Mouse (Mus musculus) embryonic facial prominence, embryonic 11.5 days (tissue): ENCODE data around the gene Cfap70. TPM values are rescaled to one million over a fixed set of nuclear protein-coding genes. Genes with fewer than 3 reads are reported as not detected.

Source experiments
- ATAC-seq: fragments of 200-750 bp; cut with Nextera tagmentation; replicated peaks from 2 replicates; pipeline ENCODE4 v1.8.0; 2017; ENCODE audit warnings: low read depth; ENCODE audit not compliant: insufficient number of reproducible peaks, low FRiP score, low TSS enrichment
- DNase-seq: peaks from one replicate; pipeline ENCODE4 v3.0.0-alpha.2; 2015; ENCODE audit warnings: low spot score
- H3K27ac ChIP-seq: fragments of 300-500 bp; sonication (generic); replicated peaks from 2 replicates; pipeline ENCODE4 v1.5.1; 2014; ENCODE audit warnings: mild to moderate bottlenecking, low read depth, low read length, control low read depth
- H3K27me3 ChIP-seq: fragments of 300-500 bp; sonication (generic); 2 replicates; pipeline ENCODE4 v1.6.1; 2014; ENCODE audit warnings: mild to moderate bottlenecking, low read length, moderate library complexity, mixed read lengths; ENCODE audit not compliant: control insufficient read depth, insufficient read depth
- H3K36me3 ChIP-seq: fragments of 300-500 bp; sonication (generic); replicated peaks from 2 replicates; pipeline ENCODE4 v1.6.1; 2014; ENCODE audit warnings: low read depth, mild to moderate bottlenecking, low read length, moderate library complexity, mixed read lengths; ENCODE audit not compliant: control insufficient read depth, insufficient read depth
- H3K4me1 ChIP-seq: fragments of 300-500 bp; sonication (generic); 2 replicates; pipeline ENCODE4 v1.6.1; 2014; ENCODE audit warnings: low read length, mixed read lengths; ENCODE audit not compliant: control insufficient read depth, insufficient read depth
- H3K4me2 ChIP-seq: fragments of 300-500 bp; sonication (generic); 2 replicates; pipeline ENCODE4 v1.6.1; 2014; ENCODE audit warnings: low read depth, mild to moderate bottlenecking, control low read depth, low read length, moderate library complexity
- H3K4me3 ChIP-seq: fragments of 300-500 bp; sonication (generic); 2 replicates; pipeline ENCODE4 v1.5.1; 2014; ENCODE audit warnings: low read depth, low read length, control low read depth
- H3K9ac ChIP-seq: fragments of 300-500 bp; sonication (generic); replicated peaks from 2 replicates; pipeline ENCODE4 v1.6.1; 2014; ENCODE audit warnings: mild to moderate bottlenecking, control low read depth, low read length
- H3K9me3 ChIP-seq: fragments of 300-500 bp; sonication (generic); replicated peaks from 2 replicates; pipeline ENCODE4 v1.6.1; 2016; ENCODE audit warnings: mild to moderate bottlenecking, low read length, inconsistent platforms, mixed read lengths; ENCODE audit not compliant: control insufficient read depth
- whole genome bisulfite sequencing: fragments of 180-500 bp; shearing (Covaris S2); extraction: QIAGEN DNeasy Blood & Tissue Kit; methylation state at CpG from one replicate; pipeline ENCODE4 v1.1.7; 2014; 5-methylcytosine and 5-hydroxymethylcytosine counted together
- polyA plus RNA-seq: library from polyadenylated mRNA; unstranded; fragments of >200 nt; fragmentation: Nextera tagmentation; extraction: Ambion mirVana; gene quantifications from 2 replicates; pipeline ENCODE4 v1.2.1, GENCODE M21; 2014

Gene Cfap70
- polyA plus RNA-seq: 0.31 and 0.46 TPM in 2 replicates

DNA sequence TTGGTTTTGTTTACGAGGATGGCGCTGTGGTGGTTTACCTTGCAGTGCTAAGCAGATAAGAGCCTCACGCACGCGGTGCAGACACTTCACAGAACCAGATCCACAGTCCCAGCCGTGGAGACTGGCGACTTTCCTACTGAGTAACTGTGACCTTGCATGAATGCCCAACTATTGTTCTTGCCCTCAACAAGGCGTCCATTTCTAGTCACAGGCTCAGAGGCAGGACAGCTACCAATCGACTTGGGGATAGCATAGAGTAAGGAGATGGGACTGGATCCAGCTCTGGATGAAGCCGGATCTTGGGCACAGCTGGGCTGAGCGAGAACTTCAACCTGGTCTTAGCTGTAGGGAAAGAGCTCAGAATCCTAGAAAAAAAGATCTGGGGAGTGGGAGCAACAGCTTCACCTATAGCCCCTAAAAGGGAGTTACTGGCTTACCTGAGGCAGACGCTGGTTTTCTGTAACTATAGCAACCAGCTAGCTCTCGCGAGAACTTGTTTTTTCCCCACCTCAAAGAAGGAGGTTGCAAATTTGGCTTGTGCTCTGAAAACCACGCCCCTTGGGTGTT is at the start of gene Cfap70:
Gene Cfap70, minus strand, starts transcription at position 462 of the 567 bp plus-strand sequence.
- 3% methylated on average over 15 of the region's 15 CpGs for WGBS
- Histone ChIP-seq H3K4me1 (no peaks in the 10 kb centered on the region), H3K9ac (peak within 1 kb of the TSS; percentile 33), H3K4me3 (peak within 1 kb of the TSS; percentile 29), H3K4me2 (peak within 1 kb of the TSS; percentile 59), H3K36me3 (no peaks in the 10 kb centered on the region), H3K27me3 (no peaks in the 10 kb centered on the region), H3K9me3 (no peaks in the 10 kb centered on the region), H3K27ac (no peak within 1 kb of the TSS)
- DNase-seq: peak; percentile 82
- ATAC-seq: no peak

DNA sequence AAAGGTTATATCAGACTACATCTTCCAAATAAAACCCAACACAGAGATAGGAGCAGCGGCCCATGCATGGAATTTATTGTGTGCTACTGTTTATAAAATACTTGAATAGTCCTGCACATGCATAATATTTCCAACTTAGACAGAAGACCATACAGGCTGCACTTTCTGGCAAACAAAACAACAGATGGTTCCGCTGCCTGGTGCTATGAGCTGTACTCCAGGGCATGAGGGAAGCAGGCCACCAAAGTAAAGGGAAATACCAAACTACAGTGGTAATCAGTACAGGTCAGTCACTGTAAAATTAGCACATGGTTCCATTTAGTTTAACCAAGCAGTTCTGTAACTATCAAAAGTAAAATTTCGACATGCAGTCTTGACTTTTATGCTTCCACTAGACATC is 48.0 kb upstream of the Cfap70 start:
- Histone ChIP-seq H3K27me3 (no peaks in the 10 kb centered on the region), H3K4me3 (no peak overlapping the region), H3K9ac (no peak overlapping the region), H3K9me3 (no peaks in the 10 kb centered on the region), H3K36me3 (no peaks in the 10 kb centered on the region; the same call in none of the 2 replicates), H3K27ac (no peak overlapping the region), H3K4me1 (no peaks in the 10 kb centered on the region), H3K4me2 (no peak overlapping the region)
- WGBS: 74% methylated on average over 3 of the region's 3 CpGs
- DNase-seq (peak; percentile 42), ATAC-seq (no peak)

DNA sequence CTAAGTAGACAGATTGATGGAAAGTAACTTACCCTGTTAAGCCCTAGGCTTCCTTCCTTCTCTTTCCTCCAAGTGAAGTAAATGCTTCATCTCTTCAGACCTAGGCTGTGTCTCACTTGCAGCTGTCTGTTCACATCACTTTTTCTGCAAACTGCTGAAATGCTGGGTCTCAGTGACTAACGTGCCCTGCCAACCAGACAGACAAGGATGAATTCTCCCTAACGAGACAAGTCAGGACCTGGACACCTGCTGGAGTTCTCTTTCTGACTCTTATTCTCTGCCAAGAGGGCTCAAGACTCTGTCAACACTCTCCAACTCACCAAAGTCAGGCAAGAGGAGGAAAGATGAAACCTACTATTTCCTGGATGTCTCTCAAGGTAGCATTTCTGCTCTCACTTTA is 44.6 kb upstream of the Cfap70 start, which contains the start of gene Mss51:
Gene Mss51, minus strand, starts transcription at position 299 of the 400 bp plus-strand sequence.
- Histone ChIP-seq H3K4me2 (no peak within 1 kb of the TSS), H3K9me3 (no peaks in the 10 kb centered on the region), H3K4me1 (no peaks in the 10 kb centered on the region), H3K36me3 (no peaks in the 10 kb centered on the region; the same call in 1 of the 2 replicates), H3K27ac (no peak within 1 kb of the TSS), H3K4me3 (no peak within 1 kb of the TSS), H3K9ac (no peak within 1 kb of the TSS), H3K27me3 (no peaks in the 10 kb centered on the region)
- no peak for DNase-seq
- 76% methylated on average over 2 of the region's 2 CpGs for WGBS
- ATAC-seq: no peak

DNA sequence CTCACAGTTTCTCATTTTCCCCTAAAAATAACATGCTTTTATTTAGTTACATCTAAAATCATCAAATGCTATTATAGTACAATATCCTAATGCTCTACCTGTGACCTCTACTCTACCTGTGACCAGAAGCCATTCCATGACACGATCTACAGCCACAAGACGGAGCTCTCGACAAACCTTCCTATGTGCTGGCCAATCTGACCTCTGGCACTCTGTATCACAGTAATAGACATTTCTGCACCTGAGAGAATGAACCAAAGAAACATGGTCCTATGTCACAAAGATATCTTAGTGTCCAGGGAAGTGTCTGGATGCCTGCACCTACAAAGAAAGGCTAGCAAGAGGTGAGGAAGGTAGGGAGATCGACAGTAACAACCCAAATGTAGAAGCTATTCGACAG is 34.0 kb upstream of the Cfap70 start:
- H3K27ac ChIP-seq: no peak overlapping the region
- H3K4me3 ChIP-seq: no peak overlapping the region
- ATAC-seq (no peak), DNase-seq (no peak)
- H3K4me1 ChIP-seq: no peaks in the 10 kb centered on the region
- H3K9ac ChIP-seq: no peak overlapping the region
- no peaks in the 10 kb centered on the region for H3K27me3 ChIP-seq
- H3K36me3 ChIP-seq: no peaks in the 10 kb centered on the region; the same call in 1 of the 2 replicates
- WGBS: 93% methylated on average over 5 of the region's 5 CpGs
- no peak overlapping the region for H3K4me2 ChIP-seq
- H3K9me3 ChIP-seq: no peaks in the 10 kb centered on the region

DNA sequence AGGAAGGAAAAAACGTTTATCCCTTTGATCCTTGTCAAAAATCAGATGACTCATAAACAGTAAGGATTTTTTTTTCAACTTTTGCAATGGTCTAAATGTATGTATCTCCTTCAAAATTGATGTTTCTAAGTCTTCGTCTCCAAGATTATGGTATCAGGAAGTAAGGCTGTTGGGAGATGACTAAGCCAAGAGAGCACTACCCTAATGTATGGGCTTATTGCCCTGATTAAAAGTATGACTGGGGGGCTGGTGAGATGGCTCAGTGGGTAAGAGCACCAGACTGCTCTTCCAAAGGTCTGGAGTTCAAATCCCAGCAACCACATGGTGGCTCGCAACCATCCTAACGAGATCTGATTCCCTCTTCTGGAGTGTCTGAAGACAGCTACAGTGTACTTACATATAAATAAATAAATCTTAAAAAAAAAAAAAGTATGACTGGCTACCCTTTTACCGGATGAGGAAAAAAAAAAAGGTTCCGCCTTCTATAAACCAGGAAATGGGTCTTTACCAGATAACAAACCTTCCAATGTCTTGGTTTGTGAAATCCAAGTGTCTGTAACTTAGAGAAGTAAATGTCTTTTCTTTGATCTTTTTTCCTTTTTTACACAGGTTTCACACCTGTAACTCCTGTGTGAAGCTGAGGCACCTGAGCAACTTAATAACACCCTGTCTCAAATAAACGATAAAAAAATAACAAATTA is 30.2 kb upstream of the Cfap70 start:
- WGBS: 86% methylated on average over 7 of the region's 7 CpGs
- Histone ChIP-seq H3K4me3 (no peak overlapping the region), H3K9ac (no peak overlapping the region), H3K27me3 (no peaks in the 10 kb centered on the region), H3K4me2 (no peak overlapping the region), H3K4me1 (no peaks in the 10 kb centered on the region), H3K36me3 (no peaks in the 10 kb centered on the region; the same call in 1 of the 2 replicates), H3K9me3 (no peaks in the 10 kb centered on the region), H3K27ac (no peak overlapping the region)
- DNase-seq (no peak), ATAC-seq (no peak)

DNA sequence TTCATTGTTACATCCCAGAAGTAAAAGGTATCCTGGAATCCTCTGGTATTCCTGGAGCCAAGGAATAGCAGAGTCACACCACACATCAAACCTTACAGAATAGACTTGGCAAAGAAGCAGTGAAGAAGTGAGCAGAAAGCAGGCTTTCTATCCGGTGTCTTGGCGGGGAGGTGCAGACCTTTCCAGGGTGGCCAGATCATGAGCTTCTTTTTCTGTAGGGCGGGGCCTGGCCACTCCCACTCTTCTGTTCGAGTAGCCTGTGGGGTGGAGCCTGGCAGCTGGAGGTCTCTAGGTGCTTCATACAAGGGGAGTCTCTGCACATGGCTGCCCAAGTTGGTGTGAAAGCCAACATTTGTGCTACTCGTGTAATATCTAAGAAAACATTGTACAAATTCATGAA is 29.2 kb upstream of the Cfap70 start:
- no peak for DNase-seq
- H3K9me3 ChIP-seq: no peaks in the 10 kb centered on the region
- H3K27ac ChIP-seq: no peak overlapping the region
- H3K36me3 ChIP-seq: no peaks in the 10 kb centered on the region; the same call in 1 of the 2 replicates
- H3K4me2 ChIP-seq: no peak overlapping the region
- no peak overlapping the region for H3K9ac ChIP-seq
- H3K4me1 ChIP-seq: no peaks in the 10 kb centered on the region
- 24% methylated on average over 5 of the region's 5 CpGs for WGBS
- no peak overlapping the region for H3K4me3 ChIP-seq
- no peaks in the 10 kb centered on the region for H3K27me3 ChIP-seq
- no peak for ATAC-seq

DNA sequence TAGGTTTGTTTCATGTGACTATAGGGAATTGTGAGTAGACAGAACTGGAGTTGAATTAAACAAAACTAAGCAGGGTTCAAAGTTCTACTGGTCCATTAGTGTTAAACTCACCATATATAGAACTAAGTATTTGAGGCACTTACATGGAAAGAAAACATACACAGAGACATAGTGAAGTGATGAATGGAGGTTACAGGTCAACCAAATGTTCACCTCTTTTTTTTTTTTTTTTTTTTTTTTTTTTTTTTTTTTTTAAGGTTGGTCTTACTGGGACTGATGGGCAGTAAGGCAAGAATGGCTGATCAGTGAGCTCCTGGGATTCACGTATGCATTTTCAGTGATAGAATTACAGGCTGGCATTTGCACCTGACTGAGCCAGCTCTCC is 28.2 kb upstream of the Cfap70 start:
- no peaks in the 10 kb centered on the region for H3K36me3 ChIP-seq
- peak overlapping the region; percentile 65 for H3K4me3 ChIP-seq
- no peak overlapping the region for H3K27ac ChIP-seq
- DNase-seq: no peak
- peak overlapping the region; percentile 75 for H3K4me2 ChIP-seq
- H3K9me3 ChIP-seq: no peaks in the 10 kb centered on the region
- 54% methylated on average over 1 of the region's 1 CpGs for WGBS
- H3K9ac ChIP-seq: no peak overlapping the region; the same call in 1 of the 2 replicates
- no peaks in the 10 kb centered on the region for H3K4me1 ChIP-seq
- ATAC-seq: no peak
- no peaks in the 10 kb centered on the region for H3K27me3 ChIP-seq
